Mouse (Mus musculus) ES-Bruce4 (cell line): ENCODE measurements at regions not wholly inside any gene's neighbourhood (a gene's known extent, or its start where the extent isn't known, plus 50 kb on each side); places are given as distances from the start of the nearest gene placed in this dataset.

ENCODE experiments used
- H3K27ac ChIP-seq: 2 replicates; pipeline ENCODE4 v1.5.1; 2012; ENCODE audit warnings: low read length, inconsistent platforms; ENCODE audit not compliant: insufficient read depth
- H3K27me3 ChIP-seq: 2 replicates; pipeline ENCODE4 v1.6.1; 2012; ENCODE audit warnings: mild to moderate bottlenecking, low read length, inconsistent platforms; ENCODE audit not compliant: control insufficient read depth, poor library complexity, insufficient read depth, severe bottlenecking
- H3K36me3 ChIP-seq: 2 replicates; pipeline ENCODE4 v1.6.1; 2012; ENCODE audit warnings: inconsistent platforms, mild to moderate bottlenecking, low read length, moderate library complexity; ENCODE audit not compliant: control insufficient read depth, poor library complexity, insufficient read depth, severe bottlenecking
- H3K4me1 ChIP-seq: one replicate; pipeline ENCODE4 v1.8.1; 2011; ENCODE audit warnings: low read length; ENCODE audit not compliant: control insufficient read depth, insufficient read depth
- H3K4me3 ChIP-seq: 2 replicates; pipeline ENCODE4 v1.5.1; 2011; ENCODE audit warnings: low read depth, mild to moderate bottlenecking, low read length
- H3K9ac ChIP-seq: 2 replicates; pipeline ENCODE4 v1.6.1; 2012; ENCODE audit warnings: low read depth, mild to moderate bottlenecking, inconsistent platforms; ENCODE audit not compliant: poor library complexity, severe bottlenecking
- H3K9me3 ChIP-seq: replicated peaks from 2 replicates; pipeline ENCODE4 v1.6.1; 2012; ENCODE audit warnings: mild to moderate bottlenecking, low read length, inconsistent platforms; ENCODE audit not compliant: control insufficient read depth, poor library complexity, insufficient read depth, severe bottlenecking
- CTCF ChIP-seq: IDR thresholded peaks from one replicate; pipeline ENCODE4 v1.8.1; 2011; ENCODE audit warnings: low read depth, low read length
- EP300 ChIP-seq: IDR thresholded peaks from 2 replicates; pipeline ENCODE4 v1.6.1; 2011; ENCODE audit warnings: low read depth, low read length; ENCODE audit not compliant: insufficient read depth
- POLR2A ChIP-seq: IDR thresholded peaks from one replicate; pipeline ENCODE4 v1.8.1; 2011; ENCODE audit warnings: low read length; ENCODE audit not compliant: insufficient read depth

DNA sequence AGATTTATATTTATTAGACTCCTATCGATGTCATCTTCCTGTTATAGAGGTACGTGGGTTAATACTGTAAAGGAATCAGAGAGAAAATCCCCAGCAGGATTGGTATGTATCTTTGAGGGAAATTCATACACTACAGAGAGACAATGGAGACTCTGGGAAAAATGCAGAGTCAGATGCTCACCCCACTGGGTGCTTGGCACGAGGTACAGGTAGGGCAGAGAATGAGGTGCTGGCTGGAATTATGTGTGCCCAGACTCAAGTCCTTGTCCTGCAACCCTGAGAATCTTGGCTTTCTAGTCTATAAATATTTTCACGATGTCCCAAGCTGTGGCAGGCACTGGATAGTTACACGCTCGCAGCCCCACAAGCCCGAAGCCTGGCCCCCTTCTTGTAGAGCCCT is 57.8 kb upstream of the Cry1 start:
- H3K9ac ChIP-seq: no peak overlapping the region
- no peaks in the 10 kb centered on the region for H3K36me3 ChIP-seq
- H3K9me3 ChIP-seq: no peaks in the 10 kb centered on the region
- H3K27me3 ChIP-seq: no peaks in the 10 kb centered on the region; the same call in 1 of the 2 replicates
- H3K4me1 ChIP-seq: no peaks in the 10 kb centered on the region
- no peak overlapping the region for H3K27ac ChIP-seq
- TF ChIP-seq POLR2A (no peak), CTCF (no peak)
- no peak overlapping the region for H3K4me3 ChIP-seq

DNA sequence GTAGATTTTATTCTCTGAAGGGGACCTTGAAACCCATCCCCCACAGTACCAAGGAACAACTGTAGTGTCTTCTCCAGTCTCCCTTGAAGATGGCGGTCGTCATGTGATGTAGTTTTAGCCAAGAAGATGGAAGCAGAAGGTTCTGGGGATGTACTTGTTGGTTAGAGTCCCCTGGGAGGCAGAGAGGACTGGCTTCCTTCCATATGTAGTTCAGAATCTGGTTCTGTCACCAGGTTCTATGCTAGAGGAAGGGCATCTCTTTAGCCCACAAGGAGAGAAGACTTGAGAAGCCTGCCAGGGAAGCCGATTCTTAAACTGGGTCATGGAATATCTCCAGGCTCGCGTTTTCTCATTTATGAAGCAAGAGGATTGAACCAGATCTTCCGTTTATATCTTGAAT is 58.7 kb upstream of the Cry1 start:
- Histone ChIP-seq H3K27me3 (no peaks in the 10 kb centered on the region; the same call in 1 of the 2 replicates), H3K4me3 (no peak overlapping the region), H3K27ac (no peak overlapping the region), H3K36me3 (no peaks in the 10 kb centered on the region), H3K9me3 (no peaks in the 10 kb centered on the region), H3K9ac (no peak overlapping the region), H3K4me1 (no peaks in the 10 kb centered on the region)
- no peak for TF ChIP-seq CTCF
- no peak for TF ChIP-seq POLR2A
- no peak for TF ChIP-seq EP300

DNA sequence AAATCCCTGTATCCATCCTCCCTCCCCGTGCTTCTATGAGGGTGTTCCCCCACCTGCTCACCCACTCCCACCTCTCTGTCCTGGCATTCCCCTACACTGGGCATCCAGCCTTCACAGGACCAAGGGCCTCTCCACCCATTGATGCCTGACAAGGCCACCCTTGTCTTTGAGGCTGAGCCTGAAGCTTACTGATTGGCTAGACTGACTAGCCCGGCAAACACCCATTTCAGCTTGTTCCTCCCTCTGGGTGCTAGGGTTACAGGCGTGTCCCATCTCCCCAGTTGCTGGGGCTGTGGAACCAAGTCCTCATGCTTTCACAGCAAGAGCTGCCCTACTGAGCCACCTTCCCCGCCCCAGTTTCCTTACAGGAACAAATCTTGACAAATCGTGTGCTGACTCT is 80.9 kb upstream of the Cry1 start:
- TF ChIP-seq POLR2A (no peak), CTCF (no peak), EP300 (no peak)
- H3K9me3 ChIP-seq: no peaks in the 10 kb centered on the region
- no peak overlapping the region for H3K9ac ChIP-seq
- H3K36me3 ChIP-seq: no peaks in the 10 kb centered on the region
- H3K4me3 ChIP-seq: no peak overlapping the region
- no peaks in the 10 kb centered on the region for H3K27me3 ChIP-seq
- H3K27ac ChIP-seq: no peak overlapping the region
- H3K4me1 ChIP-seq: no peaks in the 10 kb centered on the region

DNA sequence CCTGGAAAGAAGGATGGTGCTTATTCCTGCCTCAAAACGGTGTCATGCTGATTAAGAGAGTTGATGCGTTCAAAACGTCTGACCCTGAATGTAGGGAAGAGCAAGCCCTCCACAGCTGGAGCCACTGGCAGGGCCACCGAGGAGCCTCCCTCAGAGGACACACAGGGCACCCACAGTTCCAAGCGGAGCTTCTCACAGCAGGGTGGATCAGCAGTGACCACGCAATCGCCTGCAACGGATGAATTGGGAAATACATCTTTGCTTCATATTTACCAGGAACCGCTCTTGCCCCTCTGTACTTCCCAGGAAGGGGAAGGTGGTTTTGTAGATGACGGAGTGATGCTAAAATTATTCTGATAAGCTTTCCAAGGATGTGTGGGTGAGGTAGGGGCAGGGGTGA is 81.3 kb upstream of the Cry1 start:
- H3K27ac ChIP-seq: no peak overlapping the region
- no peaks in the 10 kb centered on the region for H3K36me3 ChIP-seq
- H3K27me3 ChIP-seq: no peaks in the 10 kb centered on the region
- no peak overlapping the region for H3K4me3 ChIP-seq
- TF ChIP-seq EP300 (no peak), POLR2A (no peak), CTCF (no peak)
- no peaks in the 10 kb centered on the region for H3K9me3 ChIP-seq
- no peaks in the 10 kb centered on the region for H3K4me1 ChIP-seq
- H3K9ac ChIP-seq: no peak overlapping the region

DNA sequence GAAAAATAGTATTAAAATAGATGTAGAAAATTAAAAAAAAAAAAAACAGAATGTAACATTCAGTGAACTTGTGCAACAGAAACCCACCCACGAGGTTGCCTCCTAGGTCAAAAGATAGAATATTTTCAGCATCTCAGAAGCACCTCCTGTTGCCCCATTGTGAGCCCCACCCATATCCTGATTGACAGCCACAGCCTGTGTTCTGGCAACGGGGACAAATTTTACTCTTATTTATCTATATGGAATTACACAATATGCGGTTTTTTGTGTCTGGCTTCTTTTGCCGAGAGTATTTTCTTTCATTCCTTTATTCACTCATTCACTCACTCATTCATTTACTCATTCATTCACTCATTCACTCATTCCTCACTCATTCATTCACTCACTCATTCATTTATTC is 81.9 kb upstream of the Cry1 start:
- H3K36me3 ChIP-seq: no peaks in the 10 kb centered on the region
- H3K4me1 ChIP-seq: no peaks in the 10 kb centered on the region
- no peaks in the 10 kb centered on the region for H3K9me3 ChIP-seq
- no peak for TF ChIP-seq CTCF
- TF ChIP-seq POLR2A: no peak
- no peak for TF ChIP-seq EP300
- H3K9ac ChIP-seq: no peak overlapping the region
- H3K4me3 ChIP-seq: no peak overlapping the region
- H3K27ac ChIP-seq: no peak overlapping the region
- no peaks in the 10 kb centered on the region for H3K27me3 ChIP-seq

DNA sequence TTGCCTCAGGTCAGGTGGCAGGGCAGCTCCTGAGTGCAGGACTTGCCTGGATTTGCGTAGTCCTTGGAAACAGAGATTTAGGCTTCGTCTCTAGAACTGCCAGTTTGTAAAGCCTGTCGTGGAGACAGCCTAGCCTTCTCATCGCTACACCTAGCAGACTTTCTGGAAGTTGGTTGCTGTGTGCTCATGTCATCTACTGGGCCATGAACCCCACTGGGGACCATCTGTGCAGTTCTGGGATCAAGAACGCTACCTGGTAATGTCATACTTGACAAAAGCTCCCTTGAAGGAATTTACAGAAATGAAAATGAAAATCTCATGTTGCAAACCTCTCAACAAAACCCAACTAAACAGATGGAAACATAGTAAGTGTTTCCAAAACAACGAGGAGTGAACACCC is 85.3 kb upstream of the Cry1 start:
- Histone ChIP-seq H3K27me3 (no peaks in the 10 kb centered on the region), H3K4me1 (no peaks in the 10 kb centered on the region), H3K4me3 (no peak overlapping the region), H3K9me3 (no peaks in the 10 kb centered on the region), H3K9ac (no peak overlapping the region), H3K27ac (no peak overlapping the region), H3K36me3 (no peaks in the 10 kb centered on the region)
- TF ChIP-seq EP300 (no peak), POLR2A (no peak), CTCF (no peak)

DNA sequence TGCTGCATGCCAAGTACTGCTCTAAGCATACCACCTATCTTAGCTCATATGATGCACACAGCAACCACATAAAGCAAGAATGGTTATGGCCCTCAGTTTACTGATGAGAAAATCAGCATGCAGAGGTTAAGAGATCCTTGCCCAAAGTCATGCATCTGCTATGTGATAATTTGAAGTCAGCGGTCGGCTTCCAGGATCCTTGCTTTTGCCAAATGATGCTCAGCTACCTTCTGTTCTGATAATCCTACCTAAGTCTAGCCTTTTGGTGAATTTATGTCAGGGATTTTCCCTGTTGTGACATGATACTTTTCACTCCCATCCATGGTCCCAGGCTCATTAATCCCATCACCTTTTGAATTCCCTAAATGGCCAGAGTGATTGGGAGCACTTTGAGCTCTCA is 91.9 kb upstream of the Cry1 start:
- Histone ChIP-seq H3K4me1 (no peaks in the 10 kb centered on the region), H3K9me3 (no peaks in the 10 kb centered on the region), H3K27ac (no peak overlapping the region), H3K27me3 (no peaks in the 10 kb centered on the region), H3K9ac (no peak overlapping the region), H3K36me3 (no peaks in the 10 kb centered on the region), H3K4me3 (no peak overlapping the region)
- TF ChIP-seq POLR2A (no peak), EP300 (no peak), CTCF (no peak)
